22 mouse cellular contexts compared by ENCODE assay signal in genomic region chr6:39017942-39018341, GRCm38 (mm10).
DNase-seq lines count a peak whose midpoint lies in the region; TF ChIP-seq lines count a peak whose summit lies in the region.
"Had no signal": no experiment of that assay in that cellular context is flagged by ENCODE, and none has a peak within 500 bp of the region (broad histone marks: within the 10 kb centered on the region; RNA-seq: fewer than 3 reads in every experiment).

No protein-coding gene starts in this region.

- no peak for TF ChIP-seq CTCF in CH12.LX (conservative IDR thresholded peaks at IDR 0.05 in 1 of 2, IDR thresholded peaks at IDR 0.05 in 1 of 2; ENCODE audit: low read depth in 2 of 2, low read length in 2 of 2)

- no peak overlapping the region for H3K27ac ChIP-seq in CH12.LX (ENCODE audit: insufficient read depth, low read depth)
- no peak overlapping the region for H3K27ac ChIP-seq in hindbrain, embryonic 10.5 days
- H3K27ac ChIP-seq: embryonic facial prominence, embryonic 13.5 days; embryonic facial prominence, embryonic 15.5 days; forebrain, embryonic 10.5 days; forebrain, embryonic 12.5 days had no signal

- H3K9ac ChIP-seq in CH12.LX (ENCODE audit: insufficient read depth, low read depth) = no peak overlapping the region
- H3K9ac ChIP-seq: embryonic facial prominence, embryonic 13.5 days; embryonic facial prominence, embryonic 15.5 days; forebrain, embryonic 12.5 days had no signal

- DNase-seq in 3T3-L1 (ENCODE audit: low read depth, low spot score) (peak; percentile 60), 416B (ENCODE audit: low read depth) (peak; percentile 78), CH12.LX (ENCODE audit: extremely low read depth) (peak; percentile 89)
- no peak for DNase-seq in layer of hippocampus, adult 9-11 months
- DNase-seq in hindbrain, embryonic 10.5 days (ENCODE audit: low spot score) = no peak
- DNase-seq in c-Kit-positive CD71-positive TER-119-positive erythroid progenitor cells, embryonic 14.5 days (ENCODE audit: low spot score) = no peak
- DNase-seq: adrenal gland, adult 8-10 months; adrenal gland, postnatal 14 days; adrenal gland, postnatal 36 days; cerebellum, adult 11 months; cerebellum, adult 18-20 months; cerebellum, adult 8-10 months; cerebellum, adult 9-11 months; cerebellum, postnatal 14 days; cerebellum, postnatal 36 days; embryo, embryonic 11 days had no signal

- H3K36me3 ChIP-seq in CH12.LX (replicated peaks in 1 of 2; ENCODE audit: control insufficient read depth in 1 of 2, insufficient read depth in 1 of 2, low read length in 1 of 2) (no peaks in the 10 kb centered on the region), myocyte (ENCODE audit: control insufficient read depth, insufficient read depth) (no peaks in the 10 kb centered on the region)
- H3K36me3 ChIP-seq in hindbrain, embryonic 10.5 days = no peaks in the 10 kb centered on the region
- H3K36me3 ChIP-seq: embryonic facial prominence, embryonic 13.5 days; embryonic facial prominence, embryonic 15.5 days; forebrain, embryonic 10.5 days; forebrain, embryonic 12.5 days had no signal

- 0 out of 2 replicates have a peak overlapping the region, but pooled peaks have one; percentile 7 for H3K4me2 ChIP-seq in CH12.LX (ENCODE audit: insufficient read depth, low read depth, poor library complexity, severe bottlenecking)
- H3K4me2 ChIP-seq in myocyte (ENCODE audit: low read depth) = peak overlapping the region; percentile 25
- H3K4me2 ChIP-seq: embryonic facial prominence, embryonic 13.5 days; embryonic facial prominence, embryonic 15.5 days; forebrain, embryonic 12.5 days had no signal

- peaks cover 4% of the 10 kb centered on the region for H3K9me3 ChIP-seq in CH12.LX (replicated peaks; ENCODE audit: low read length)
- peaks cover 2% of the 10 kb centered on the region; the same call in 1 of the 2 replicates for H3K9me3 ChIP-seq in hindbrain, embryonic 10.5 days
- H3K9me3 ChIP-seq: embryonic facial prominence, embryonic 13.5 days had no signal

- TF ChIP-seq EP300 in CH12.LX (IDR thresholded peaks at IDR 0.05; ENCODE audit: low read length) = peak; percentile 87

- TF ChIP-seq POLR2A in CH12.LX (IDR thresholded peaks at IDR 0.05; ENCODE audit: low read depth, low read length) = no peak
- no peak for TF ChIP-seq POLR2A in myocyte (IDR thresholded peaks at IDR 0.05; ENCODE audit: insufficient read length, low read depth)

- WGBS in hindbrain, embryonic 10.5 days = 94% methylated on average over 11 of the region's 11 CpGs

- peaks cover 6 to 30% of the 10 kb centered on the region in 2 experiments for H3K4me1 ChIP-seq in CH12.LX (ENCODE audit: control insufficient read depth in 1 of 2, insufficient read depth in 2 of 2)
- no peaks in the 10 kb centered on the region for H3K4me1 ChIP-seq in hindbrain, embryonic 10.5 days (replicated peaks)
- H3K4me1 ChIP-seq: embryonic facial prominence, embryonic 13.5 days; embryonic facial prominence, embryonic 15.5 days; forebrain, embryonic 10.5 days had no signal

- no peak; the same call in none of the 2 replicates for TF ChIP-seq RAD21 in CH12.LX (IDR thresholded peaks at IDR 0.05; ENCODE audit: low read depth, low read length)

- no peaks in the 10 kb centered on the region for H3K27me3 ChIP-seq in CH12.LX (replicated peaks)
- H3K27me3 ChIP-seq in myocyte (ENCODE audit: control insufficient read depth, insufficient read depth, insufficient read length) = no peaks in the 10 kb centered on the region
- no peaks in the 10 kb centered on the region for H3K27me3 ChIP-seq in hindbrain, embryonic 10.5 days (ENCODE audit: insufficient read depth, poor library complexity, severe bottlenecking)
- H3K27me3 ChIP-seq: embryonic facial prominence, embryonic 13.5 days; embryonic facial prominence, embryonic 15.5 days; forebrain, embryonic 12.5 days had no signal

- H3K4me3 ChIP-seq in CH12.LX (replicated peaks in 1 of 3; ENCODE audit: low read depth in 2 of 3, low read length in 2 of 3, poor library complexity in 1 of 3) (no peak overlapping the region), myocyte (no peak overlapping the region)
- no peak overlapping the region for H3K4me3 ChIP-seq in hindbrain, embryonic 10.5 days
- H3K4me3 ChIP-seq: embryonic facial prominence, embryonic 13.5 days; embryonic facial prominence, embryonic 15.5 days; erythroblast, embryonic 14.5 days; forebrain, embryonic 10.5 days; forebrain, embryonic 12.5 days had no signal

- H3ac ChIP-seq in myocyte (ENCODE audit: control insufficient read depth, insufficient read length) = no peak overlapping the region

- in situ Hi-C loops in CH12.LX (cut with MboI; ENCODE audit: low pct_ligation_motif_present, low pct_unique_long_range_greater_than_20kb, low sequenced_read_pairs) = no loop called here

- H3K79me2 ChIP-seq in CH12.LX (replicated peaks; ENCODE audit: control insufficient read depth, extremely low read depth, insufficient read depth, poor library complexity, severe bottlenecking) = no peaks in the 10 kb centered on the region
- H3K79me2 ChIP-seq in myocyte (ENCODE audit: control insufficient read depth, insufficient read depth) = no peaks in the 10 kb centered on the region

- dilution Hi-C loops in CH12.LX (cut with MboI; ENCODE audit: extremely low pct_ligation_motif_present, extremely low pct_unique_long_range_greater_than_20kb, low sequenced_read_pairs) = no loop called here

TF ChIP-seq in CH12.LX, 34 proteins besides CTCF, POLR2A, EP300 and RAD21 (continues in another document):
- TF ChIP-seq ZKSCAN1 (IDR thresholded peaks at IDR 0.05; ENCODE audit: borderline replicate concordance, low read depth, low read length) (no peak), USF1 (IDR thresholded peaks at IDR 0.05; ENCODE audit: low read depth, low read length) (no peak), NELFE (IDR thresholded peaks at IDR 0.05; ENCODE audit: low read depth, low read length) (no peak), MAZ (IDR thresholded peaks at IDR 0.05; ENCODE audit: low read depth, low read length) (0 out of 2 replicates have a peak, but pooled peaks have one; percentile 18), MYC (IDR thresholded peaks at IDR 0.05; ENCODE audit: low read depth, low read length) (no peak), PAX5 (IDR thresholded peaks at IDR 0.05; ENCODE audit: low read length) (no peak), ZNF384 (IDR thresholded peaks at IDR 0.05; ENCODE audit: low read depth, low read length) (0 out of 2 replicates have a peak, but pooled peaks have one; percentile 26), UBTF (IDR thresholded peaks at IDR 0.05; ENCODE audit: low read depth, low read length) (no peak), MEF2A (IDR thresholded peaks at IDR 0.05; ENCODE audit: borderline replicate concordance, low read depth, low read length) (peak; percentile 47; the same call in 1 of the 2 replicates), POLR2AphosphoS2 (IDR thresholded peaks at IDR 0.05; ENCODE audit: low read depth, low read length) (no peak), SIN3A (IDR thresholded peaks at IDR 0.05; ENCODE audit: low read length) (peak; percentile 56; the same call in 1 of the 2 replicates), CHD2 (IDR thresholded peaks at IDR 0.05; ENCODE audit: low read length) (peak; percentile 52; the same call in 1 of the 2 replicates), KAT2A (IDR thresholded peaks at IDR 0.05; ENCODE audit: insufficient replicate concordance, low read length) (0 out of 2 replicates have a peak, but pooled peaks have one; percentile 22), TBP (conservative IDR thresholded peaks at IDR 0.05; ENCODE audit: low read depth, low read length) (no peak), MXI1 (IDR thresholded peaks at IDR 0.05; ENCODE audit: low read depth, low read length) (no peak), NRF1 (IDR thresholded peaks at IDR 0.05; ENCODE audit: low read depth, low read length) (no peak), JUN (IDR thresholded peaks at IDR 0.05; ENCODE audit: insufficient read depth, low read depth, low read length) (no peak), BHLHE40 (IDR thresholded peaks at IDR 0.05; ENCODE audit: low read depth, low read length) (peak; percentile 78), MAX (IDR thresholded peaks at IDR 0.05; ENCODE audit: low read length) (peak; percentile 56; the same call in 1 of the 2 replicates)

TF ChIP-seq in myocyte, 11 proteins besides CTCF, POLR2A, EP300 and RAD21:
- no peak for TF ChIP-seq MYOG (IDR thresholded peaks at IDR 0.05; ENCODE audit: control insufficient read depth in 1 of 3, insufficient read depth in 1 of 3, insufficient read length in 2 of 3, low read depth in 2 of 3)
- TF ChIP-seq SRF (IDR thresholded peaks at IDR 0.05; ENCODE audit: control insufficient read depth, insufficient read length, low read depth) = no peak
- no peak for TF ChIP-seq REST (IDR thresholded peaks at IDR 0.05; ENCODE audit: insufficient read depth, insufficient read length)
- TF ChIP-seq TCF3 (IDR thresholded peaks at IDR 0.05; ENCODE audit: insufficient read length, low read depth) = no peak
- TF ChIP-seq USF1 (IDR thresholded peaks at IDR 0.05; ENCODE audit: low read depth) = no peak
- TF ChIP-seq POLR2AphosphoS2 (IDR thresholded peaks at IDR 0.05; ENCODE audit: insufficient read length, low read depth) = no peak
- no peak for TF ChIP-seq MAX (IDR thresholded peaks at IDR 0.05; ENCODE audit: low read depth)
- no peak for TF ChIP-seq CEBPB (IDR thresholded peaks at IDR 0.05; ENCODE audit: insufficient read depth, poor library complexity, severe bottlenecking)
- no peak for TF ChIP-seq TCF12 (IDR thresholded peaks at IDR 0.05; ENCODE audit: insufficient read depth, poor library complexity, severe bottlenecking)
- TF ChIP-seq MYOD1 (IDR thresholded peaks at IDR 0.05; ENCODE audit: control insufficient read depth in 1 of 3, insufficient read length in 2 of 3, low read depth in 2 of 3) = no peak
- TF ChIP-seq E2F4 (IDR thresholded peaks at IDR 0.05; ENCODE audit: insufficient read depth) = no peak

Comparison
In these comparisons a context has a peak if more than half of its experiments do, and no peak if none do; other contexts are left out.
1. DNase-seq: peak in 3T3-L1 (single experiment), 416B (single experiment) and CH12.LX (single experiment); none in layer of hippocampus, adult 9-11 months (single experiment), hindbrain, embryonic 10.5 days (single experiment) and c-Kit-positive CD71-positive TER-119-positive erythroid progenitor cells, embryonic 14.5 days (single experiment).